27 mouse cellular contexts compared by ENCODE assay signal in the genomic region with DNA sequence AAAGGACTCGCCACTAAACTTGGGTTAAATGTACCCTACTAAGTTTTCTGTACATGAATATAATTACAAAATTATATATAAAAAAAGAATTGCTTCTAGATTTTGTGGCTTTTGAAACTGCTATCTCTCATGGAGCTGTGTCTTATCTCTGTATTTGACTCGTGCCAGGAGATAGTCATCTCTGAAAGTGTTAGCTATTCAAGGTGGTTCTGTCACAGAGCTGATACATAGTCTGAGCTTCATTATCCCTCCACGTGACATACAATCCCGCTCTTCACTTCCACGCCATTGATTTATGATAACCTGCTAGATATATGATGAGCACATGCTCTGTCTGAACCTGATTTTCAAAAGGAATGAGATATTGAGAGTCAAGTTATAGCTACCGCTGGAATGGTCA.
"Had no signal": no experiment of that assay in that cellular context is flagged by ENCODE, and none has a peak within 500 bp of the region (broad histone marks: within the 10 kb centered on the region; RNA-seq: fewer than 3 reads in every experiment).

No protein-coding gene starts in this region.

- ATAC-seq: forebrain, embryonic 13.5 days; forebrain, embryonic 14.5 days; forebrain, embryonic 15.5 days; forebrain, embryonic 16.5 days; forebrain, postnatal 0 days had no signal

- H3K9me3 ChIP-seq: embryonic facial prominence, embryonic 10.5 days; embryonic facial prominence, embryonic 12.5 days; embryonic facial prominence, embryonic 13.5 days; embryonic facial prominence, embryonic 15.5 days; forebrain, embryonic 10.5 days; forebrain, embryonic 12.5 days; forebrain, embryonic 13.5 days; forebrain, embryonic 15.5 days had no signal

- DNase-seq: cerebellum, adult 9-10 months; cerebellum, adult 9-11 months; cerebellum, postnatal 10 days; cerebellum, postnatal 14 days; cerebellum, postnatal 25 days; cerebellum, postnatal 36 days; embryo, embryonic 11 days; forebrain, postnatal 0 days; gastrocnemius, adult 2 months; gastrocnemius, postnatal 10 days; gastrocnemius, postnatal 14 days; gastrocnemius, postnatal 25 days; gastrocnemius, postnatal 36 days; heart, adult 11 months; heart, adult 18-20 months; heart, adult 2 months had no signal

- H3K4me3 ChIP-seq: embryonic facial prominence, embryonic 10.5 days; embryonic facial prominence, embryonic 12.5 days; embryonic facial prominence, embryonic 13.5 days; embryonic facial prominence, embryonic 15.5 days; erythroblast, embryonic 14.5 days; forebrain, embryonic 10.5 days; forebrain, embryonic 12.5 days; forebrain, embryonic 13.5 days; forebrain, embryonic 15.5 days; gastrocnemius, adult 2 months; heart, adult 2 months had no signal

- H3K27me3 ChIP-seq: embryonic facial prominence, embryonic 12.5 days; embryonic facial prominence, embryonic 13.5 days; embryonic facial prominence, embryonic 15.5 days; forebrain, embryonic 12.5 days; forebrain, embryonic 13.5 days; forebrain, embryonic 15.5 days had no signal

- H3K36me3 ChIP-seq: embryonic facial prominence, embryonic 10.5 days; embryonic facial prominence, embryonic 12.5 days; embryonic facial prominence, embryonic 13.5 days; embryonic facial prominence, embryonic 15.5 days; forebrain, embryonic 10.5 days; forebrain, embryonic 12.5 days; forebrain, embryonic 15.5 days had no signal

- H3K4me1 ChIP-seq: embryonic facial prominence, embryonic 10.5 days; embryonic facial prominence, embryonic 12.5 days; embryonic facial prominence, embryonic 13.5 days; embryonic facial prominence, embryonic 15.5 days; forebrain, embryonic 10.5 days; forebrain, embryonic 12.5 days; forebrain, embryonic 13.5 days; forebrain, embryonic 15.5 days had no signal
